Mouse (Mus musculus) forebrain, embryonic 14.5 days (tissue): ENCODE measurements at regions not wholly inside any gene's neighbourhood (a gene's known extent, or its start where the extent isn't known, plus 50 kb on each side); places are given as distances from the start of the nearest gene placed in this dataset.
A peak's percentile ranks its signal among the peaks of the same experiment; 100 is the strongest.

Experiments used
- ATAC-seq: fragments of 200-750 bp; cut with Nextera tagmentation; 2 replicates; pipeline ENCODE4 v1.8.0; 2017; ENCODE audit warnings: mild to moderate bottlenecking, moderate library complexity
- DNase-seq: peaks from one replicate; pipeline ENCODE4 v3.0.0-alpha.2; 2015; ENCODE audit warnings: low spot score
- H3K27ac ChIP-seq: fragments of 300-500 bp; sonication (generic); 2 replicates; pipeline ENCODE4 v1.5.1; 2014; ENCODE audit warnings: low read depth, mild to moderate bottlenecking, control low read depth, low read length, moderate library complexity
- H3K27me3 ChIP-seq: fragments of 300-500 bp; sonication (generic); replicated peaks from 2 replicates; pipeline ENCODE4 v1.6.1; 2014; ENCODE audit warnings: low read length, control low read depth, mixed read lengths; ENCODE audit not compliant: control insufficient read depth, insufficient read depth
- H3K36me3 ChIP-seq: fragments of 300-500 bp; sonication (generic); 2 replicates; pipeline ENCODE4 v1.6.1; 2014; ENCODE audit warnings: low read length, control low read depth; ENCODE audit not compliant: control insufficient read depth, insufficient read depth
- H3K4me1 ChIP-seq: fragments of 300-500 bp; sonication (generic); 2 replicates; pipeline ENCODE4 v1.6.1; 2014; ENCODE audit warnings: antibody characterized with exemption, low read length, control low read depth; ENCODE audit not compliant: control insufficient read depth, insufficient read depth
- H3K4me2 ChIP-seq: fragments of 300-500 bp; sonication (generic); 2 replicates; pipeline ENCODE4 v1.6.1; 2014; ENCODE audit warnings: mild to moderate bottlenecking, control low read depth, low read length
- H3K4me3 ChIP-seq: fragments of 300-500 bp; sonication (generic); 2 replicates; pipeline ENCODE4 v1.5.1; 2014; ENCODE audit warnings: low read depth, low read length, control low read depth
- H3K9ac ChIP-seq: fragments of 300-500 bp; sonication (generic); 2 replicates; pipeline ENCODE4 v1.6.1; 2014; ENCODE audit warnings: mild to moderate bottlenecking, low read length, control low read depth, moderate library complexity
- H3K9me3 ChIP-seq: fragments of 300-500 bp; sonication (generic); replicated peaks from 2 replicates; pipeline ENCODE4 v1.6.1; 2016; ENCODE audit warnings: low read length, control low read depth, mixed read lengths; ENCODE audit not compliant: control insufficient read depth
- WGBS: fragments of 180-500 bp; shearing (Covaris S2); extraction: QIAGEN DNeasy Blood & Tissue Kit; methylation state at CpG from one replicate; pipeline ENCODE4 v1.1.7; 2014; 5-methylcytosine and 5-hydroxymethylcytosine counted together

DNA sequence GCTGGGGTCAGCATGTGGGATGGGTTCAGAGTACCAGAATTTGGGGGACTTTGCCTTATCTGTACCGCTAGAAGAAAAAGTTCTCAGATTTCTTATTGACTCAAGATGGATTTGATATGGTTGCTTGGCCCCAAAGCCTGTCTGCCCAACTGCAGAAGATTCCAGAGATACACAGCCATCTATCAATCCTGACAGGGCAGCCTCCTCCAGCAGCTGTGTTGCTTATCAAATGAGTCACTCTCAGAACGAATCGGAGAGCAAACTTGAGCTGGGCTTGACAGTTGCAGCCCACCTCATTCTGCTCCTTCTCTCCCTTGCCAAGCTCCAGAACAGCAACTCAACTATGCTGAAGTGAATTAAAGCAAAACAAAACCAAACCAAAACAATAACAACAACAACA is 345.9 kb downstream of the Pik3r1 start:
- H3K4me2 ChIP-seq, result no peak overlapping the region
- H3K9me3 ChIP-seq, result no peaks in the 10 kb centered on the region
- H3K36me3 ChIP-seq, result no peaks in the 10 kb centered on the region
- H3K4me3 ChIP-seq, result no peak overlapping the region
- no peaks in the 10 kb centered on the region for H3K4me1 ChIP-seq
- DNase-seq (no peak), ATAC-seq (no peak)
- 94% methylated on average over 3 of the region's 3 CpGs for WGBS
- H3K27me3 ChIP-seq, result no peaks in the 10 kb centered on the region
- H3K9ac ChIP-seq, result no peak overlapping the region
- H3K27ac ChIP-seq, result no peak overlapping the region

DNA sequence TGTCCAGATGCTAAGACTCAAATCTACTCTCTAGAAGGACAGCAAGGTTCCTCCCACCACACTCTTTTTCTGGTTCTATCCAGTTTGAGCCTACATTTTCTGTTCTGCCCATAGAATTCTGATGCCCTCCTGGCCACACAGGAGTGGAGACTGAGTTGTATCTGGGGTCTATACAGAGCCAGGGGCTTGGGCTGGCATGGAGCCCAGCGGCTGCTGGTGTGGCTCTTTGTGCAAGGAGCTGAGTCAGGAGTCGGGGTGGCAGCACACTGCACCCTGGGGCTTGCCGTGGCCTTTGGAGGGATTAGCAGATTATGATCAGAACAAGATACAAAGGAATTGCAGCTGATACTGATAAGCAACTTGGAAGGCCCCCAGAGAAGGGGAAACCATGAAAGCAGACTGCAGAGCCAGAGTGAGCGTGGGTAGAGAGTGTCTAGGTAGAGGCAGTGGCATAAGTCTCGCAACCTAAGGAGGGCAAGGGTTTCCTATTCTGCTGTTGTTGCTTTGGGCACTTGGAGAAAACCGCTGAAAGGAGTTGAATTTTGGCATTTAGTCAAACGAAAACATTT is 348.5 kb downstream of the Pik3r1 start:
- Histone ChIP-seq H3K9ac (no peak overlapping the region), H3K9me3 (no peaks in the 10 kb centered on the region), H3K27ac (no peak overlapping the region), H3K36me3 (no peaks in the 10 kb centered on the region), H3K27me3 (no peaks in the 10 kb centered on the region), H3K4me3 (no peak overlapping the region), H3K4me1 (no peaks in the 10 kb centered on the region), H3K4me2 (no peak overlapping the region)
- WGBS, result 65% methylated on average over 7 of the region's 7 CpGs
- ATAC-seq, result 0 out of 2 replicates have a peak, but pooled peaks have one; percentile 42
- peak; percentile 35 for DNase-seq

DNA sequence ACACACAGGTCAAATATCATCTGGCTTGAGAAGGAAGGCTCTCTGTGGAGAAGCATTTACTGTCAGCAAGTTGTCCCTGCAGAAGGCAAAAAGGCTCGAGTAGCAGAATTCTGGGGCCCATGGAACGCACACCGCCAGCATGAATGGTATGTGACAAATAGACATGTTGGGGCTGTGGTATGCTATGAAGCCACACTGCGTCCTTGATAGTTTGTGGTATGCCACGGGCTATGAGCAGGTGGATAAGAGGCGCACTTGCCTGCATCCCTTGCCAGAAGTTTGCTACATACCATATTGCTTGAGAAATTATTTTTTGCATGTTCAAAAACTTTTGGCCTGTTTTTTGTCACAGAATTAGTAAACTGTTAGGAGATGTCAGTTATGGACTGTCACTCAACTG is 349.7 kb downstream of the Pik3r1 start:
- no peaks in the 10 kb centered on the region for H3K4me1 ChIP-seq
- DNase-seq, result no peak
- no peak overlapping the region for H3K4me3 ChIP-seq
- no peak overlapping the region for H3K4me2 ChIP-seq
- H3K9ac ChIP-seq, result no peak overlapping the region
- H3K9me3 ChIP-seq, result no peaks in the 10 kb centered on the region
- no peaks in the 10 kb centered on the region for H3K27me3 ChIP-seq
- H3K36me3 ChIP-seq, result no peaks in the 10 kb centered on the region
- 95% methylated on average over 6 of the region's 6 CpGs for WGBS
- ATAC-seq, result no peak
- H3K27ac ChIP-seq, result no peak overlapping the region

DNA sequence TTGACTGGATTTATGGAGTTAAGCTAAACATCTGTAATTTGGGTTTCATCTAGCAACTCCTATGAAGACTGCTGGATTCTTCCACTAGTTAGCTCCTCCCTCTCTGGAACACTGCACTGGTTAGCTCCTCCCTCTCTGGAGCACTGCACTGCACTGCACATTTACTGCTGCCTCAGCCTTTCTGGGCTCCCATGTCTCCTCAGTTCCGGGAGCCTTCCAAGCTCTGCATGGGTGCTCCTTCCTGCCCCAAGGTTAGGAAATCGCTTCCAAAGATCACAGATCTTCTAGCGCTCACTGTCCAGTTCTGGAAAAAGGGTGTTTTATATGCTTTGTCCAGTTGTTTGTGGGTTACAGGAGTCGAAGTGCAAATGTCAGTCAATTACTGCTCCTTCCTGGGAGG is 359.1 kb downstream of the Pik3r1 start:
- H3K4me2 ChIP-seq, result no peak overlapping the region
- no peaks in the 10 kb centered on the region for H3K9me3 ChIP-seq
- no peak for DNase-seq
- no peak overlapping the region for H3K9ac ChIP-seq
- no peak overlapping the region for H3K4me3 ChIP-seq
- 86% methylated on average over 4 of the region's 4 CpGs for WGBS
- H3K27me3 ChIP-seq, result no peaks in the 10 kb centered on the region
- H3K27ac ChIP-seq, result no peak overlapping the region
- ATAC-seq, result no peak
- no peaks in the 10 kb centered on the region for H3K36me3 ChIP-seq
- no peaks in the 10 kb centered on the region for H3K4me1 ChIP-seq

DNA sequence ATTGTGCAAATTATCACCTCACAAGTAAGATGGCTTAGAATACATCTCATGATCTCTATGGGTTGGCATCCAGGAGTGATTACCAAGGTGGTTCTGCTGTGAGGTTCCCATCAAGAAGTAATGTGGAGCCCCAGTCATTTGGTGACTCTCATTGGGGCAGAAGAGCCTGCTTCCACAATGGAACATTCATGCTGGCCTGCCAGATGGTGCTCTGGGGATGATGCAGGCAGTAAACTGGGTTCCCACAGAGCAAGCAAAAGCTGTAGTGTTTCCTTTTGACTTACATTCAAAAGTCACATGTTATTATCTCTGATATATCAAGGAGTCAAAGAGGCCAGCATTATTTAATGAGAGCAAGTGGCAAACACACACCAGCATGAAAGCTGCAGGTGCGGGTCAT is 360.4 kb downstream of the Pik3r1 start:
- Histone ChIP-seq H3K9me3 (no peaks in the 10 kb centered on the region), H3K36me3 (no peaks in the 10 kb centered on the region), H3K27me3 (no peaks in the 10 kb centered on the region), H3K4me2 (no peak overlapping the region), H3K4me3 (no peak overlapping the region), H3K9ac (no peak overlapping the region), H3K27ac (no peak overlapping the region), H3K4me1 (no peaks in the 10 kb centered on the region)
- WGBS, result 91% methylated on average over 1 of the region's 1 CpGs
- DNase-seq (no peak), ATAC-seq (no peak)

DNA sequence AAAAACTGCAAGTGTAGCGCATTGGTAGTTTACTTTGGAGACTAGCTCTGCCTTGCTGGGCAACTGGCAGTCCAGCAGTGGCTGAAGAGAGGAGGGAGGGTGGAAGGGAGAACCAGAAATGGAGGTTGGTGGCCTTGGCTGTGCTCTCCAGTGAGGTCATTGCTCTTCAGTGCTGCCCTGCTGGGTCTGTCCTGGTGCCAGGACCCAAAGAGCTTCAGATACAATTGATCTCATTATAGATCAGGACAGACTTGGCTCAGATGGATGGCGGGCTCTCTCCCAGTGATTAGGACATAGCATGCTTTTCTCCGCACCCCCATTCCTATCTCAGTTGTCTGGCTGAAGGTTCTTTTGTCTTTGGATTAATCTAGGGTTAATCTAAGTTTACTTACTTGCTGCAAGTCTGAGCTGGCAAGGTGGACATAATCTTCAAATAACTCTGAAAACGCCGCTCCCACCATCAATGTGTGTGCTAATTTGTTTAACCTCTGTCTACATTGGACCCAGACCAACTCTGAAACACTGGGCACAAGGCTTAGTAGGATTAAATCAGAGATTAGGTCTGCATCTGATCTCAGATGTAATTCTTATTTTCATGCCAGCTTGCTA is 394.3 kb downstream of the Pik3r1 start:
- no peak overlapping the region for H3K4me2 ChIP-seq
- no peaks in the 10 kb centered on the region for H3K27me3 ChIP-seq
- H3K4me3 ChIP-seq, result no peak overlapping the region
- H3K36me3 ChIP-seq, result no peaks in the 10 kb centered on the region
- peak; percentile 48; the same call in 1 of the 2 replicates for ATAC-seq
- H3K9ac ChIP-seq, result no peak overlapping the region
- H3K27ac ChIP-seq, result no peak overlapping the region
- H3K4me1 ChIP-seq, result no peaks in the 10 kb centered on the region
- no peaks in the 10 kb centered on the region for H3K9me3 ChIP-seq
- peak; percentile 41 for DNase-seq
- 66% methylated on average over 5 of the region's 5 CpGs for WGBS

DNA sequence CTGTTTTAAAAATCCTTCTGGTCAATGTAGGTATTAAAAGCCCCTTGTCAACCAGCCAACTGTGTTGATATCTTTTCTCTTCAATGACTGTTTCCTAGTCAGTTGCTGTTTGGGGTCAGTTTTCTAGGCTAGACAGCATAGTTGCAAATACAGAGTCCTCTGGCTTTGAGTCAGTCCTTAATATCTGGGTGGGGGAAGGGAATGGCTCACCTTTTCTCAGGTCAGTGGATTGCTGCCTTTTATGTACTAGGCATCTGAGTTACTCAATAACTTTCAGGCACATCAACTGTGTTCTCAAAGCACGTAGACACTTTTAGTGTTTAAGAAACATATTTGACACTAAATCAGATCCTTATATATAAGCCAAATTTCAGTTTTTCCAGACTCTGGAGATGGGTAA is 396.1 kb downstream of the Pik3r1 start:
- WGBS, result 96% methylated on average over 1 of the region's 1 CpGs
- H3K4me1 ChIP-seq, result no peaks in the 10 kb centered on the region
- no peaks in the 10 kb centered on the region for H3K36me3 ChIP-seq
- no peak overlapping the region for H3K4me3 ChIP-seq
- no peak overlapping the region for H3K27ac ChIP-seq
- H3K9ac ChIP-seq, result no peak overlapping the region
- no peak for ATAC-seq
- H3K9me3 ChIP-seq, result no peaks in the 10 kb centered on the region
- no peaks in the 10 kb centered on the region for H3K27me3 ChIP-seq
- no peak for DNase-seq
- no peak overlapping the region for H3K4me2 ChIP-seq

DNA sequence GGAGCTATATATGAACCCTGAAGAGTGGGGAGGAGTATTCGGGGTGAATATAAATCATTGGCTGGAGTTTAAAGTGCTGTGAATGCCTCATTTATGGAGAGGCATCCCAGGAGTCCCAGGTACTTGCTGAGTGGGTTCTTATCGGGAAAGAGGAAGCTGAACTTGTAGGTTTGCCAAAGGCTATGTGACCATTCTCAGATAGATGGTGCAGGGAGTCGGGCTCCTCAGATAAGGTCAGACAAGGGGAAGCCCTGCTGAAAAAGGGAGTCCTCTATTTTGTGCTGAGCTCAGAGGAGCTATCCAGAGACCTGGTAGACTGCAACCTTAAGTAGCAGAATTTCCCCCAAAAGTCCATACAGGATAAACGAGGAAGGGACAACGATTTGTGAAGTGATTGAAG is 399.8 kb downstream of the Pik3r1 start:
- Histone ChIP-seq H3K27ac (no peak overlapping the region), H3K27me3 (no peaks in the 10 kb centered on the region), H3K4me3 (no peak overlapping the region), H3K4me2 (no peak overlapping the region), H3K36me3 (no peaks in the 10 kb centered on the region), H3K9me3 (no peaks in the 10 kb centered on the region), H3K4me1 (no peaks in the 10 kb centered on the region), H3K9ac (no peak overlapping the region)
- DNase-seq, result no peak
- 80% methylated on average over 5 of the region's 5 CpGs for WGBS
- no peak for ATAC-seq

DNA sequence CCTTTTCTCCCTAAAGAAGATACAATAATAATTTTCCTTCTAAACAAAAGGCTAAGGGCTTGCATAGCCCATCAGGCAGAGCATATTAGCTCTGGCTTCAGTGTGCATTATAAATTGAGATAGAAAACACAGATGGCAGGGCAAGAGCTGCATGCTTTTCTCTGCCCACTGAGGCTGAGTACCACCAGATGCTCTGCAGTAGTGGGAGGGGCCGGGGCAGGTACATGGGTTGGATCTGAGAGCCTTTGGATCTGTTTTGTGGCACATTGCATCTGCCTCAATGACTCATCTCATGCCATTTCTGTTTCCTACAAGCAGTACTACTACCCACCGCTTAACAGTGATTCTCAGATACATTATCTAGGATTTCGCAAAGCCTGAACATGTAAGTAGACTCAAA is 412.7 kb downstream of the Pik3r1 start:
- peak; percentile 12; the same call in 1 of the 2 replicates for ATAC-seq
- Histone ChIP-seq H3K9ac (no peak overlapping the region), H3K4me1 (no peaks in the 10 kb centered on the region), H3K27ac (no peak overlapping the region), H3K9me3 (no peaks in the 10 kb centered on the region), H3K36me3 (no peaks in the 10 kb centered on the region), H3K27me3 (no peaks in the 10 kb centered on the region), H3K4me3 (no peak overlapping the region), H3K4me2 (no peak overlapping the region)
- 95% methylated on average over 3 of the region's 3 CpGs for WGBS
- DNase-seq, result peak; percentile 20
